In the genomic region with DNA sequence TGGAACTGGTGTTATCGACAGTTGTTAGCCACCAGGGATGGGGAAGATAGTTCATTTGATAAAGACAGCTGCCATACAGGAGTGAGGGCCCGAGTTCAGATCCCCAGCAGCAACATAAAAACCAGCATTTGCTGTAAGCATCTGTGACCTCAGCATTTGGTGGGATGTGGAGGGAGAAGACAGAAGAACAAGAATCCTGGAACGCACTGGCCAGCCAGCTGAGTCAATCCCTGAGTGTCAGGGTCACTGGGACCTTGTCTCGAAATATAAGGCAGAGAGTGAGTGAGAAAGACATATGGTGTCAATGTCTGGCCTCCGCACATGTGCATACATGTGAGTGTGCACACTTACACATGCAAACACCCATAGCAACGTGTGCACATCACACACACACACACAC, we compare ENCODE assay signal across 21 mouse cellular contexts. TPM values are rescaled to one million over a fixed set of nuclear protein-coding genes. Genes with fewer than 3 reads are reported as not detected.
DNase-seq lines count a peak whose midpoint lies in the region; ATAC-seq and TF ChIP-seq lines count a peak whose summit lies in the region.
"Had no signal": no experiment of that assay in that cellular context is flagged by ENCODE, and none has a peak within 500 bp of the region (broad histone marks: within the 10 kb centered on the region; RNA-seq: fewer than 3 reads in every experiment).

No protein-coding gene starts in this region.

- no peak overlapping the region for H3K4me3 ChIP-seq in forebrain, embryonic 12.5 days (replicated peaks)
- H3K4me3 ChIP-seq in midbrain, embryonic 15.5 days: no peak overlapping the region
- no peak overlapping the region for H3K4me3 ChIP-seq in liver, postnatal 0 days (ENCODE audit: low read depth, low read length)
- H3K4me3 ChIP-seq: embryonic facial prominence, embryonic 13.5 days; embryonic facial prominence, embryonic 15.5 days; erythroblast, embryonic 14.5 days; forebrain, embryonic 10.5 days; forebrain, embryonic 13.5 days; forebrain, embryonic 15.5 days had no signal

- no peak for TF ChIP-seq CTCF in liver, postnatal 0 days (IDR thresholded peaks at IDR 0.05; ENCODE audit: low read depth)

- 0 out of 2 replicates have a peak, but pooled peaks cover 7% of the 10 kb centered on the region for H3K27me3 ChIP-seq in forebrain, embryonic 12.5 days
- H3K27me3 ChIP-seq in midbrain, embryonic 15.5 days (replicated peaks): no peaks in the 10 kb centered on the region
- no peaks in the 10 kb centered on the region for H3K27me3 ChIP-seq in liver, postnatal 0 days (ENCODE audit: insufficient read depth, low read length)
- H3K27me3 ChIP-seq: embryonic facial prominence, embryonic 15.5 days; forebrain, embryonic 15.5 days had no signal

- no peak overlapping the region for H3K9ac ChIP-seq in forebrain, embryonic 12.5 days
- no peak overlapping the region for H3K9ac ChIP-seq in midbrain, embryonic 15.5 days
- H3K9ac ChIP-seq in liver, postnatal 0 days (replicated peaks): no peak overlapping the region
- H3K9ac ChIP-seq: embryonic facial prominence, embryonic 13.5 days; embryonic facial prominence, embryonic 15.5 days; forebrain, embryonic 13.5 days; forebrain, embryonic 15.5 days; forebrain, postnatal 0 days had no signal

- no peaks in the 10 kb centered on the region for H3K4me1 ChIP-seq in forebrain, embryonic 12.5 days
- no peaks in the 10 kb centered on the region for H3K4me1 ChIP-seq in midbrain, embryonic 15.5 days
- peaks cover 4% of the 10 kb centered on the region; the same call in 1 of the 2 replicates for H3K4me1 ChIP-seq in liver, postnatal 0 days (ENCODE audit: insufficient read depth)
- H3K4me1 ChIP-seq: forebrain, embryonic 10.5 days; forebrain, embryonic 13.5 days; forebrain, embryonic 15.5 days had no signal

- peak; percentile 76 for DNase-seq in adrenal gland, adult 2 months
- DNase-seq in adrenal gland, adult 8-10 months: peak; percentile 49
- peak; percentile 48 for DNase-seq in adrenal gland, postnatal 14 days
- DNase-seq in adrenal gland, postnatal 36 days: peak; percentile 60 to 68
- DNase-seq in liver, postnatal 0 days: no peak
- DNase-seq: cerebellum, adult 11 months; cerebellum, adult 18-20 months; cerebellum, adult 8-10 months; cerebellum, adult 9-11 months; cerebellum, postnatal 14 days; cerebellum, postnatal 36 days; embryo, embryonic 11 days; forebrain, postnatal 0 days had no signal

- no peak for TF ChIP-seq EP300 in liver, postnatal 0 days (IDR thresholded peaks at IDR 0.05; ENCODE audit: low read depth)

- H3K36me3 ChIP-seq in forebrain, embryonic 12.5 days (replicated peaks): no peaks in the 10 kb centered on the region
- H3K36me3 ChIP-seq in midbrain, embryonic 15.5 days (replicated peaks): no peaks in the 10 kb centered on the region
- H3K36me3 ChIP-seq in liver, postnatal 0 days (replicated peaks; ENCODE audit: insufficient read depth, low read length): no peaks in the 10 kb centered on the region
- H3K36me3 ChIP-seq: embryonic facial prominence, embryonic 13.5 days; embryonic facial prominence, embryonic 15.5 days; forebrain, embryonic 10.5 days; forebrain, embryonic 15.5 days had no signal

- H3K27ac ChIP-seq in forebrain, embryonic 12.5 days: no peak overlapping the region
- H3K27ac ChIP-seq in midbrain, embryonic 15.5 days: no peak overlapping the region
- no peak overlapping the region for H3K27ac ChIP-seq in liver, postnatal 0 days (ENCODE audit: low read depth)
- H3K27ac ChIP-seq: embryonic facial prominence, embryonic 13.5 days; forebrain, embryonic 10.5 days; forebrain, embryonic 13.5 days; forebrain, embryonic 15.5 days had no signal

- WGBS in forebrain, embryonic 12.5 days: 86% methylated on average over 6 of the region's 6 CpGs
- 79% methylated on average over 6 of the region's 6 CpGs for WGBS in midbrain, embryonic 15.5 days
- WGBS in liver, postnatal 0 days (ENCODE audit: insufficient replicate concordance): 72% methylated on average over 6 of the region's 6 CpGs

- H3K9me3 ChIP-seq in forebrain, embryonic 12.5 days: no peaks in the 10 kb centered on the region
- H3K9me3 ChIP-seq in midbrain, embryonic 15.5 days: no peaks in the 10 kb centered on the region
- no peaks in the 10 kb centered on the region for H3K9me3 ChIP-seq in liver, postnatal 0 days (ENCODE audit: low read length)
- H3K9me3 ChIP-seq: embryonic facial prominence, embryonic 13.5 days; embryonic facial prominence, embryonic 15.5 days; forebrain, embryonic 10.5 days; forebrain, embryonic 13.5 days; forebrain, embryonic 15.5 days had no signal

- no peak overlapping the region for H3K4me2 ChIP-seq in forebrain, embryonic 12.5 days
- H3K4me2 ChIP-seq in midbrain, embryonic 15.5 days: no peak overlapping the region
- H3K4me2 ChIP-seq in liver, postnatal 0 days (ENCODE audit: low read depth, low read length): no peak overlapping the region
- H3K4me2 ChIP-seq: embryonic facial prominence, embryonic 13.5 days; embryonic facial prominence, embryonic 15.5 days; forebrain, embryonic 13.5 days; forebrain, embryonic 15.5 days had no signal

- ATAC-seq in forebrain, embryonic 12.5 days (ENCODE audit: low FRiP score): no peak
- no peak for ATAC-seq in midbrain, embryonic 15.5 days (replicated peaks)
- ATAC-seq in liver, postnatal 0 days: no peak
- ATAC-seq: forebrain, embryonic 13.5 days; forebrain, embryonic 15.5 days; forebrain, postnatal 0 days had no signal

RNA-seq across cellular contexts. Expression of a gene that starts 9.8 kb away (rescaled TPM):
- total RNA-seq in adrenal gland, adult 2 months (2021): 10 to 100 TPM; 33.8 to 45.8 TPM
- polyA plus RNA-seq in adrenal gland, adult 2 months (2012; rRNA removed): 23.5 and 24.6 TPM in 2 replicates
- 10 to 100 TPM; 41.9 to 56.9 (median 49.4) TPM for total RNA-seq in adrenal gland, adult 8-10 months (2022)
- total RNA-seq in adrenal gland, postnatal 14 days (2021): 27.1 and 29.5 TPM in 2 replicates
- total RNA-seq in adrenal gland, postnatal 36 days (2021): 10 to 100 TPM; 38.2 to 39.8 TPM
- polyA plus RNA-seq in forebrain, embryonic 12.5 days (2016; fragmentation: Nextera tagmentation; extraction: Ambion mirVana): 30.7 and 31.5 TPM in 2 replicates
- polyA plus RNA-seq in midbrain, embryonic 15.5 days (2015; fragmentation: Nextera tagmentation; extraction: Ambion mirVana): 28.1 and 29.5 TPM in 2 replicates
- polyA plus RNA-seq in liver, postnatal 0 days (2015; fragmentation: Nextera tagmentation; extraction: Ambion mirVana): 7.1 and 7.9 TPM in 2 replicates
